Mouse (Mus musculus) kidney, postnatal 0 days (tissue): ENCODE measurements around the gene Sh2d2a. TPM values are rescaled to one million over a fixed set of nuclear protein-coding genes. Genes with fewer than 3 reads are reported as not detected.
"Not testable (repeated sequence)": the region's sequence is repeated elsewhere in the genome, so short reads cannot be mapped to it uniquely, and the experiment has no call there.

Experiments
- ATAC-seq: fragments of 200-750 bp; cut with Nextera tagmentation; replicated peaks from 2 replicates; pipeline ENCODE4 v1.8.0; 2017; ENCODE audit warnings: low read depth, moderate number of reproducible peaks, moderate TSS enrichment, moderate library complexity; ENCODE audit not compliant: low FRiP score
- DNase-seq: peaks from one replicate; pipeline ENCODE4 v3.0.0-alpha.2; 2016; ENCODE audit warnings: low spot score
- H3K27ac ChIP-seq: fragments of 300-500 bp; sonication (generic); 2 replicates; pipeline ENCODE4 v1.5.1; 2014; ENCODE audit warnings: mild to moderate bottlenecking
- H3K27me3 ChIP-seq: fragments of 300-500 bp; sonication (generic); 2 replicates; pipeline ENCODE4 v1.6.1; 2014; ENCODE audit warnings: low read length, mixed read lengths; ENCODE audit not compliant: insufficient read depth
- H3K36me3 ChIP-seq: fragments of 300-500 bp; sonication (generic); 2 replicates; pipeline ENCODE4 v1.6.1; 2014; ENCODE audit warnings: low read length, mixed read lengths; ENCODE audit not compliant: insufficient read depth
- H3K4me1 ChIP-seq: fragments of 300-500 bp; sonication (generic); replicated peaks from 2 replicates; pipeline ENCODE4 v1.6.1; 2014; ENCODE audit warnings: antibody characterized with exemption, low read length, mixed read lengths; ENCODE audit not compliant: insufficient read depth
- H3K4me2 ChIP-seq: fragments of 300-500 bp; sonication (generic); 2 replicates; pipeline ENCODE4 v1.6.1; 2014; ENCODE audit warnings: mild to moderate bottlenecking, low read length, moderate library complexity, mixed read lengths
- H3K4me3 ChIP-seq: fragments of 300-500 bp; sonication (generic); replicated peaks from 2 replicates; pipeline ENCODE4 v1.5.1; 2014; ENCODE audit warnings: low read depth, low read length
- H3K9ac ChIP-seq: fragments of 300-500 bp; sonication (generic); 2 replicates; pipeline ENCODE4 v1.6.1; 2014; ENCODE audit warnings: low read depth, low read length
- H3K9me3 ChIP-seq: fragments of 300-500 bp; sonication (generic); replicated peaks from 2 replicates; pipeline ENCODE4 v1.6.1; 2016; ENCODE audit warnings: low read length, inconsistent platforms, mixed read lengths
- CTCF ChIP-seq: IDR thresholded peaks from 2 replicates; pipeline ENCODE4 v1.5.1; 2016; ENCODE audit warnings: antibody characterized with exemption, low read depth, mild to moderate bottlenecking, moderate library complexity
- WGBS: fragments of 180-500 bp; shearing (Covaris S2); extraction: QIAGEN DNeasy Blood & Tissue Kit; methylation state at CpG from one replicate; pipeline ENCODE4 v1.1.7; 2014; 5-methylcytosine and 5-hydroxymethylcytosine counted together
- polyA plus RNA-seq: library from polyadenylated mRNA; unstranded; fragments of >200 nt; fragmentation: Nextera tagmentation; extraction: Ambion mirVana; gene quantifications from 2 replicates; pipeline ENCODE4 v1.2.1, GENCODE M21; 2015

The Sh2d2a gene
- polyA plus RNA-seq, 1 experiment from 2014 or later = 0.11 TPM

DNA sequence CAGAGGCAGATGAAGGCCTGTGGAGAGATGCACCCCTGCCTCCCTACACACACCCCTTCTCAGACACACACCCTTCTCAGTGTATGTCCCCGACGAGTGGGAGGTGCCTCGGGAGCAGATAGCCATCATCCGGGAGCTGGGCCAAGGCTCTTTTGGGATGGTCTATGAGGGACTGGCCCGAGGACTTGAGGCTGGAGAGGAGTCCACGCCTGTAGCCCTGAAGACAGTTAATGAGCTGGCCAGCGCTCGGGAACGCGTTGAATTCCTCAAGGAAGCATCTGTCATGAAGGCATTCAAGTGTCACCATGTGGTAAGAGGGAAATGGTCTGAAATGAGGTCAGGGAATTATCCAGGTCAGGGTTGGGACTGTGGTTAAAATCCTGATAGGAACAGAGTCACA is 33.7 kb upstream of the Sh2d2a start:
- H3K27me3 ChIP-seq = peaks cover 35% of the 10 kb centered on the region
- 24% methylated on average over 10 of the region's 10 CpGs for WGBS

GRCm38 (mm10) chr3:87816166-87816565 is 30.4 kb upstream of the Sh2d2a start:
- Histone ChIP-seq H3K9ac (no peak overlapping the region), H3K4me3 (no peak overlapping the region), H3K4me2 (no peak overlapping the region), H3K27me3 (peaks cover 8% of the 10 kb centered on the region; the same call in 1 of the 2 replicates), H3K27ac (no peak overlapping the region), H3K9me3 (no peaks in the 10 kb centered on the region), H3K4me1 (no peaks in the 10 kb centered on the region), H3K36me3 (no peaks in the 10 kb centered on the region)
- TF ChIP-seq CTCF = no peak
- ATAC-seq (no peak), DNase-seq (no peak)
- 58% methylated on average over 6 of the region's 6 CpGs for WGBS

More for the DNA sequence above, 33.7 kb upstream of the Sh2d2a start:
- Histone ChIP-seq H3K36me3 (no peaks in the 10 kb centered on the region), H3K4me2 (no peak overlapping the region), H3K9me3 (no peaks in the 10 kb centered on the region), H3K4me1 (peaks cover 4% of the 10 kb centered on the region; the same call in 1 of the 2 replicates), H3K27ac (no peak overlapping the region), H3K4me3 (no peak overlapping the region), H3K9ac (no peak overlapping the region)
- DNase-seq = peak; percentile 38
- no peak for TF ChIP-seq CTCF
- ATAC-seq = no peak

GRCm38 (mm10) chr3:87816646-87817093 is 29.9 kb upstream of the Sh2d2a start:
- ATAC-seq (peak; percentile 52), DNase-seq (peak; percentile 81)
- H3K4me2 ChIP-seq = no peak overlapping the region
- H3K36me3 ChIP-seq = no peaks in the 10 kb centered on the region
- H3K9ac ChIP-seq = no peak overlapping the region
- no peaks in the 10 kb centered on the region for H3K4me1 ChIP-seq
- WGBS = 7% methylated on average over 12 of the region's 12 CpGs
- peak; percentile 96 for TF ChIP-seq CTCF
- no peak overlapping the region for H3K4me3 ChIP-seq
- H3K27me3 ChIP-seq = peaks cover 7% of the 10 kb centered on the region; the same call in 1 of the 2 replicates
- H3K9me3 ChIP-seq = no peaks in the 10 kb centered on the region
- no peak overlapping the region for H3K27ac ChIP-seq

GRCm38 (mm10) chr3:87818226-87818625 is 28.3 kb upstream of the Sh2d2a start:
- 72% methylated on average over 12 of the region's 12 CpGs for WGBS
- H3K27ac ChIP-seq = no peak overlapping the region
- H3K4me3 ChIP-seq = no peak overlapping the region
- DNase-seq (no peak), ATAC-seq (no peak)
- H3K4me1 ChIP-seq = no peaks in the 10 kb centered on the region
- no peaks in the 10 kb centered on the region for H3K36me3 ChIP-seq
- no peak overlapping the region for H3K9ac ChIP-seq
- no peaks in the 10 kb centered on the region for H3K27me3 ChIP-seq
- H3K4me2 ChIP-seq = no peak overlapping the region
- no peaks in the 10 kb centered on the region for H3K9me3 ChIP-seq
- no peak for TF ChIP-seq CTCF

- not testable (repeated sequence) for DNase-seq, H3K27ac ChIP-seq, ATAC-seq, H3K4me3 ChIP-seq, H3K36me3 ChIP-seq, H3K4me1 ChIP-seq, H3K27me3 ChIP-seq, H3K9me3 ChIP-seq, H3K4me2 ChIP-seq, H3K9ac ChIP-seq
- WGBS = 86% methylated on average over 1 of the region's 1 CpGs
Observed at GRCm38 (mm10) chr3:87824206-87824605, 22.3 kb upstream of the Sh2d2a start, which contains the start of gene Pear1. TSS of gene Pear1 (minus strand) at chr3:87824306.

DNA sequence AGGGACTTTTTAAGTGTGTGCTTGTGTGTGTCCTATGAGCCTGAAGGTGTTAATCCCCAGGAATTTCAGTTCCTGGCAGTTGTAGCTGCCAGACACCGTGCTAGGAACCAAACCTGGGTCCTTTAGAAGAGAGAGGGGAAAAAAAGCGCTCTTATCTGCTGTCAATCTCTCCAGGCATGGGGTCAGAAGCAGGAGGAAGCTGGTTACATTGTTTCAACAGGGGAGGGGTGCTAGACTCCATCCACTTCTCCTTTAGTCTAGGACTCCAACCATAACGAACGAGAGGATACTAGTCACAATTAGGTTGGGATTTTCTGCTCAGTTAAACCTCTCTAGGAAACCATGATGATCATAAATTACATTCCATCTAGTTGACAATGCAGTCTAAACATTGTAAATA is 18.1 kb upstream of the Sh2d2a start:
- 32% methylated on average over 4 of the region's 4 CpGs for WGBS

GRCm38 (mm10) chr3:87829025-87829424 is 17.5 kb upstream of the Sh2d2a start:
- Histone ChIP-seq H3K27me3 (no peaks in the 10 kb centered on the region), H3K27ac (no peak overlapping the region), H3K9ac (no peak overlapping the region), H3K9me3 (no peaks in the 10 kb centered on the region), H3K36me3 (no peaks in the 10 kb centered on the region), H3K4me2 (no peak overlapping the region), H3K4me3 (no peak overlapping the region), H3K4me1 (no peaks in the 10 kb centered on the region)
- ATAC-seq = no peak
- no peak for DNase-seq
- WGBS = 53% methylated on average over 10 of the region's 10 CpGs
- no peak for TF ChIP-seq CTCF

More for the DNA sequence above, 18.1 kb upstream of the Sh2d2a start:
- H3K9me3 ChIP-seq = no peaks in the 10 kb centered on the region
- H3K27ac ChIP-seq = no peak overlapping the region
- TF ChIP-seq CTCF = no peak
- H3K9ac ChIP-seq = no peak overlapping the region
- ATAC-seq (no peak), DNase-seq (no peak)
- H3K4me3 ChIP-seq = no peak overlapping the region
- H3K27me3 ChIP-seq = no peaks in the 10 kb centered on the region
- H3K36me3 ChIP-seq = no peaks in the 10 kb centered on the region
- no peaks in the 10 kb centered on the region for H3K4me1 ChIP-seq
- H3K4me2 ChIP-seq = no peak overlapping the region
